Mouse (Mus musculus) NIH3T3 (cell line): Measurements from ENCODE around the gene Gabbr2.

ENCODE experiments used
- DNase-seq: peaks from one replicate; pipeline ENCODE4 v3.0.0-alpha.2; 2012; ENCODE audit warnings: low read depth

The Gabbr2 gene

GRCm38 (mm10) chr4:46766326-46766725, 225.3 kb downstream of the Gabbr2 start:
- DNase-seq = no peak

DNA sequence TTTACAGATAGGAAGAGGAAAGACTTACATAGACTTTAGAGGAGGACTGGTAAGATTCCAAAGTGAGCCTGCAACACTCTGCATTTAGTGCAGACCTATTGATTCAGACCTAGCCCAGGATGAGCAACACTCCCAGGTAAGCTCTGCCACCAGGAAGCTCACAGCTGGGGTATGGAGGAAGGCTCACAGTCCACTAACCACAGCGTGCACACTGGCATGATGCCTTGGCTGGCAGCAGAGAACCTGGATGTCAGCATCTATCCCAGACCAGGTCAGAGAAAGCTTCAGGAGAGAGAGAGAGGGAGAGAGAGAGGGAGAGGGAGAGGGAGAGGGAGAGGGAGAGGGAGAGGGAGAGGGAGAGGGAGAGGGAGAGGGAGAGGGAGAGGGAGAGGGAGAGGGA, 231.8 kb downstream of the Gabbr2 start:
- DNase-seq = no peak

DNA sequence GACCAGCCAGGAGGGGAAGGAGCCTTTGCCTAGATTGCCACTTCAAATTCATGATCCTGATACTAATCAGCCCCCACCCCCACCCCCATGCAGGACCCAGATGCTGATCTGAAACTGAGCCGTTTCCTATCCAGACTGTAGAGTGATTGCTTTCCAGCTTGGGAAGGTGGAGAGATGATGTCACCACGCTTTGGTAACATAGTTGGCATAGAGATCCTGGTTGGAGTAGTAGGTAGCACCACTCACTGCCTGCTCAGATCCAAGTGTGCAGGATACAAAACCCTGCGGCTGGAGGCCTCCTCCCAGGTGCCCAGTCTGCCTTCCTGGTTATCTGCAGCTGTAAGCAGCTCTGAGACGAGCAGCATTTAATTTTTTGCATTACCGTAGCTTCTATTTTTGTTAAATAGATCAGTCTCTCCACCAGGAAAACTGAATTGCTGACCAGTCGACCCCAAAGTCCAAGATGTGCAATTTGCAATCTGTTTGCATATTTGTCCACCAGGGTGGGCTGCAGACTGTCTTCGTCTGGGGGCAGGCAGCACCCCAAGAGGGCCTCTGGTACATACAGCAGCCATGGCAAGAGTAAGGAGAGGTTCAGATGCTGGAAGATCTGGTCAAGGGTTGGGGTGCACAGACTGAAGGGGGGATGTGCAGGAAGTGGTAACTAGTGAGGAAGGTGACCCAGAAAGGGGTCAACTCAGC, 233.2 kb downstream of the Gabbr2 start:
- DNase-seq = no peak

DNA sequence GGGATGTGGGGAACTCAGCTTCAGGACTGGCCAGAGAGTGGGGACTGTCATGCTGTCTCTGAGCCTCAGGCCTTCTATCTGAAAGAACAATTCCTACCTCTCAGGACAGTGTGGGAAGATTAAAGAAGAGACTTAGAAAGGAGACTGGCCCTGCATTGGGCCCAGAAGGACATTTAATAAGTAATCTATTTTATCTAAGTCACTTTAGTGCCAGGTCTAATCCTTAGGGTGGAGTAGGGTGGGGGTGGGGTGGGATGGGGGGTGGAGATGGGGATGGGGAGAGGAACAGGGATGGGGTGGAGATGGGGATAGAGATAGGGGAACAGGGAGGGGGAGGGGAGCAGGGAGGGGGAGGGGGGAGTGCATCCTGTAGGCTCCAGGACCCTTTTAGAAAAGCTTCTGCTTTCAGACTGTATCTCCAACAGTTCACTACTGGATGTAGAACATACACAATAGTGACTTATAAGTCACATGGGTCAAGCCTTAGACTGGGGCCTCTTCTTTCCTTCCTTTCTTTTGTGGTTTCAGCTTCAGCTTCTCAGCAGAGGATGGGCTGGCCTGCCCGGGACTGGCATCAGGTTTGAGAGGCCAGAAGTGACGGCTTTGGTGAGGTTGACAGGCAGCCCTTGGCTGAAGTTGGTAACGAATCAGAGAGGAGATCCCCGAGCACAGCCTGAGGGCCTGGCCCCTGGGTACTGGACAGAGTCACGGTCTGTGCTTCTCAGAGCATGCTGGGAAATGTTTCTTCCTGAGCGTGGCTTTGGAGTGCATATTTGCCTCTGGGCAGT, 237.1 kb downstream of the Gabbr2 start:
- peak; percentile 3 for DNase-seq

GRCm38 (mm10) chr4:46752306-46752705, 239.4 kb downstream of the Gabbr2 start:
- no peak for DNase-seq

DNA sequence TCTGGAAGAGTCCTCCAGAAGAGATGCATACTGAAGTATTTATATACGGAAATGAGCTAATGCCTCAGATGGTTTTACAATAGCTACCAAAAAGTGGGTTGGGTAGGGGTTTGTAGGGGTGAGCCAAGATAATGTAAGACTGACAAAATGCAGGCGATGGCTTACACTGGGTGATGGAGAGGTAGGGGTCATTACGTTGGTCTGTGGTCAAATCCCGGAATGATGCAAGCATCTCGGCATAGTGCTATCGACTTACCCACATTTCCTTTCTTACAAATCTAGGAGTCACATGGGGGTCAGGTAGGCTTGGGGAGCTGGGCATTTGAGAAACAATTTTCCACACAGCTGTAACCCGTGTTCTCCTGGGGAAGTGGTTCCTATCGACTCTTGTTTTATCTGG, 242.7 kb downstream of the Gabbr2 start:
- DNase-seq = no peak

GRCm38 (mm10) chr4:46747007-46747746, 244.5 kb downstream of the Gabbr2 start:
- DNase-seq = no peak

- DNase-seq = no peak
Measured at GRCm38 (mm10) chr4:46745536-46745935, 246.1 kb downstream of the Gabbr2 start.

- DNase-seq = no peak
Measured at GRCm38 (mm10) chr4:46744583-46745155, 247.0 kb downstream of the Gabbr2 start.

DNA sequence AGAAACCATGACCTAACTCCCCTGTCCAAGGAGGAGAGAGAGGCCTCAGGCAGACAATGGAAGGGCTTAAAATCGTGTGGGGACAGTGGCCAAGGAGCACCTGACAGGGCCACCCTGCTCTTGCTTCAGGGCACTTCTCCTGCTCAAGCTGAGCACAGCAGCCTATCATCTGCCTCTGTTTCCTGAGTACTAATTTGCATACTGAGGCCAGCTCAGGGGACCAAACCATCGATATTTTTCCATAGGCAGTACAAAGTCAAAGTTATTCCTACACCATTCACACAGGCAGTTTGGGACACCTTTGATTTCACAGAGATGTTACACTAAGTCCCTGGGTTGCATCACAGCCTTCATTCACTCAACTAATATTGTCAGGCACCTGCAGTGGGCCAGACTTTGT, 249.1 kb downstream of the Gabbr2 start:
- no peak for DNase-seq

GRCm38 (mm10) chr4:46736910-46737511, 254.7 kb downstream of the Gabbr2 start:
- DNase-seq = no peak

- peak; percentile 32 for DNase-seq
Measured at GRCm38 (mm10) chr4:46734906-46735305, 256.8 kb downstream of the Gabbr2 start.

DNA sequence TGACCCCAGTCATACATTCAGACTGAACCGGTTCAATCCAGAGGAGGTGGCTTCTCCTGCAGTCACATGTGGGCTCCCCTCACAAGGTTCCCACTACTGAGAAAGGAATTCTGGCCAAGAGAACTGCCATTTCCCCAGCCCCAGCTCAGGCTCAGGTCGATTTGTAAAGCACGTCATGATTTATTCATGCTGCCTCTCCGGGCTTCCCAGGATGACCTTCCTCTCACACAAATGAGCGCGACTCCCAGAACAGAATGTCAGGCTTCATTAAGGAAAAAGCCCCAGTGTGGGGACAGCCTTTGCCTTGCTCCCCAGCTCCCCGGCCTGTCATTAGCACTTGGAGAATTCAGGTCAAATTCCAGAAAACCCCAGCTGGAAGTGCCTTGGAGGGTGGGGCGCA, 260.1 kb downstream of the Gabbr2 start:
- no peak for DNase-seq

GRCm38 (mm10) chr4:46729306-46730042, 262.2 kb downstream of the Gabbr2 start:
- no peak for DNase-seq

DNA sequence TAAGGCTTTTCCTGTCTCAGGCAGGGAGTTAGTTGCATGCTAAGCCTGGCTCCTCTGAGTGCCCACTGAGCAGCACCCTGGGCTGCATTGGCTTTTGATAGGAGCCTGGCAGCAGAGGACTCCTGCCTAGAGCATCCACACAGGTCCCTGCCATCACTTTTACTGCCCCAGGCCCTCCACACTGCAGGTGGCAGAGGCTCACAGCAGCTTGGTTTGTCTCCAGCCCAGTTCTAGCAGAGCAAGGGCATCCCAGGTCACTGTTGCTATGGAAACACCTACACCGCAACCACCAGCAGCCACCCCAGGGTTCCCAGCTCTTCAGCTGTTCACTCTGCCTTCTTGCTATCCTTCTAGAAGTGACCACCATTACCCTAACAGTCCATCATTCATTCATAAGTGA, 263.4 kb downstream of the Gabbr2 start:
- DNase-seq = no peak

DNA sequence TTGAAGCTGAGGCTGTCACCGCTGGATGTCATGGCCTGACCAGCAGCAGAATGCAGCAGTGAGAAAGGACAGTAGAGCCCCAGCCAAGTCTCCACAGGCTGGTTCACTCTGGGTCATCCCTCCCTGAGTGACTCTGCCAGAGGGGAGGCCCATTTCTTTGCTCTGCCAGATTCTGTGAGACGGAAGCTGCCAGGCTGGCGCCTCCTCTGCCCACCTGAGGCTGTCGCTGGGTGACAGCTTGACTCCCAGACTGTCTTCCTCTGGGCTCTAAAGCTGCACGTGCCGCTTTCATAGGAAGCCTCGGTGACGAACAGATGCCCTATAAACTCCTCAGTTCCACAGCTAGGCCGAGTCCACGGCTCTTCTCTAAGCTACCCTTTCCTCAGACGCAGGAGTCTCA, 264.5 kb downstream of the Gabbr2 start:
- no peak for DNase-seq

- DNase-seq = no peak
Measured at GRCm38 (mm10) chr4:46720821-46721557, 270.7 kb downstream of the Gabbr2 start.

GRCm38 (mm10) chr4:46720070-46720469, 271.6 kb downstream of the Gabbr2 start:
- DNase-seq = no peak

GRCm38 (mm10) chr4:46718624-46719023, 273.0 kb downstream of the Gabbr2 start:
- DNase-seq = no peak

GRCm38 (mm10) chr4:46717156-46717555, 274.5 kb downstream of the Gabbr2 start:
- DNase-seq = no peak

- no peak for DNase-seq
Measured at GRCm38 (mm10) chr4:46716361-46716760, 275.3 kb downstream of the Gabbr2 start.
